Mouse (Mus musculus): ENCODE results near the gene Tesk1. TPM values are rescaled to one million over a fixed set of nuclear protein-coding genes. Genes with fewer than 3 reads are reported as not detected.

Gene Tesk1
- polyA plus RNA-seq, 1 experiment from 2014 or later = 3.5 TPM

DNA sequence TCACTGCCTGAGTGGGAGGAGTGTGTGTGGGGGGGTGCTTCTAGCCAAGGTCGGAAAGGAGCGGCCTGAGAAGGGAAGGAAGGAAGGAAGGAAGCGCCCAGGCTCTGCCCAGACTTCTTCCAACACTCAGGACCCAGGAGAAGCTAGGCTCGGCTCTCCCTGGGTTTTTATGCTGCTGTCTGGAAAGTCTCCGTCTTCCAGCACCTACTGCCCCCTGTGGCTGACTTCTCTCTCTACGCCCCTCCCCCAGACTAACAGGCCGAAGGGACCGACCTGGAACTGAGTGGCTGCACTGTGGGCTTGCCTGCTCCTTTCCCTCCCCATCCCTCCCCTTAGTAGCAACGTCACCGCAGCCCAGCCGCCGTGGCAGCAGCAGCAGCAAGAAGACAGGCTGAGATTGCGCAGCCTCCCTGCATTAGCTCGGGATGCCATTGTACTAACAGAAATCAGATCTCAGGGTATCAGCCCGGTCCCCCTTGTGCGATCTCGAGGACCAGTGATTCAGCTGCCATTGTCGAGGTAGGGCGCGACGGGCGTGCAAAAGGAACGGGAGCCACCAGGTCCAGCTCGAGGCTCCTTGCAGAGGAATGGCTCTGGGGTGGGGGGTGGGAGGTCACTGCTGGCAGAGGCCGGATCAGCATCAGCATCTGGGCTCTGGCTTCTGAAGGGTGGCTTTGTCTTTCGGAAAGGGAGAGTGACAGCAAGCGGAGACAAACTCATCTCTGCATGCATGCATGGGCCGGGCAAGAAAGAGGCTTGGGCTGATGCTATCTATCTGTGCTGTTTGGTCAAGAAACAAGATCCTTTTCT, 35.4 kb upstream of the Tesk1 start:
- no peaks in the 10 kb centered on the region for H3K9me3 ChIP-seq

DNA sequence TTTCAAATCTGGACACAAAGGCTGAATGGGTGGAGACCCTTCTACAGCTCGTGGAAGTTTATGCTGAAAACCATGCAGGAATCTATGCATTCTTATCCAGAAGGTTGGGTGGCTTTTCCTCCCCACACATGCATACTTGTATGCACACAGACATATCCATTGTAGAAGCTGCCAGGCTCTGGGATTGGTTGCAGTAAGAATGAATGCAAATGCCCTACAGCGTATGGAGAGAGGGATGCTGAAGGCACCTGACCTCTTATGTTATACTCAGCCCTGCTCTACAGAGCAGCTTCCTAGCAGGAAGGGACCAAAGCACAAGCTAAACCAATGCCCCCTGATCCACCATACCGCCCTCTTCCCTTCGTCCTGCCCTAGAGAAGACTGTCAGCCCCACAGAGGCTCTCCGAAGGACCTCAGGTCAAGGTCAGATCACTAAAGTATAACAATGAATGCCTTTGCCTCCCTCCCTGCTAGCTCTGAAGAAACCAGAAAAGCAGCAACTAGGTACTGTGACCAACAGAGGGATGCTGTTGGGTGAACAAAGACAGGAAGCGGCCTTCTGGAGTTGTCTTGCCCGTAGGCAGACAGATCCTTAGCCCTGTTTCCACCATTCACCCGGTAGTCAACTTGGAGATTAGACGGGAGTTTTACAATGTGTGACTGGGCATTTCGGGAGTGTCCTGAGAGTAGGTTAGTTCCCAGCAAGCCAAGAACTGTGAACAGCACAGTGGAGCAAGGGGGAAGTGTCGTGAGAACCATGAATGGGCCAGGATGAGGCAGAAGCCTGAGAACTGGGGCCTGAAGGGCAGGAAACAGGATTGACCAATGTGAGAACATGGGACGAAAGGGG, 34.4 kb upstream of the Tesk1 start:
- Histone ChIP-seq H3K36me3 (replicated peaks) (no peaks in the 10 kb centered on the region), H3K4me3 (peak overlapping the region; percentile 60), H3K4me1 (peaks cover 29% of the 10 kb centered on the region), H3K9me3 (no peaks in the 10 kb centered on the region), H3K27ac (peak overlapping the region; percentile 87), H3K27me3 (ENCODE audit: poor library complexity, severe bottlenecking) (no peaks in the 10 kb centered on the region; the same call in 1 of the 2 replicates)
- no peak for DNase-seq (ENCODE audit: extremely low spot score, low spot score)
- WGBS = 72% methylated on average over 12 of the region's 12 CpGs

More for the DNA sequence above, 35.4 kb upstream of the Tesk1 start:
- peak; percentile 78 for DNase-seq (ENCODE audit: extremely low spot score, low spot score)
- Histone ChIP-seq H3K27ac (peak overlapping the region; percentile 87), H3K36me3 (replicated peaks) (no peaks in the 10 kb centered on the region), H3K4me1 (peaks cover 32% of the 10 kb centered on the region), H3K4me3 (peak overlapping the region; percentile 60), H3K27me3 (ENCODE audit: poor library complexity, severe bottlenecking) (no peaks in the 10 kb centered on the region; the same call in 1 of the 2 replicates)
- 1% methylated on average over 28 of the region's 28 CpGs for WGBS

DNA sequence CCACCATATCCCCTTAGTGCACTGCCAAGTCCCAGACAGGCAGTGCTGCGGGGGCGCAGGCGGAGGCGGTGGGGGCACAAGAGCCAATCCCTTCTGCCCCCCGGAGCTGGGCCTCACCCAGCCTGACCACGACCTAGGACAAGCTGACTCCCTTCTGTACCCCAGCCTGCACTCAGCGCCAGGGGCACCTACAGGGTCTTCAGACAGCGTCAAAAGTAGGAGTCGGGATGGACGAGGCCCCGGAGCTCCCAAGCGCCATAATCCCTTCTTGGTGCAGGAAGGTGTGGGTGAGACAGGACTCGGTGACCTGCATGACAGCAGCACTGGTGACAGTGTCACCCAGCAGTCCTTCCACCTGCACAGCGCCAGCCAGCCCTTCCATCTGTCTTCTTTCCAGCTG, 27.0 kb upstream of the Tesk1 start:
- no peak overlapping the region for H3K4me3 ChIP-seq
- WGBS = 87% methylated on average over 14 of the region's 14 CpGs
- H3K36me3 ChIP-seq (replicated peaks) = peaks cover 27% of the 10 kb centered on the region
- H3K27me3 ChIP-seq (ENCODE audit: poor library complexity, severe bottlenecking) = no peaks in the 10 kb centered on the region
- H3K27ac ChIP-seq = no peak overlapping the region
- no peak for DNase-seq (ENCODE audit: extremely low spot score, low spot score)
- no peaks in the 10 kb centered on the region for H3K9me3 ChIP-seq
- peaks cover 15% of the 10 kb centered on the region; the same call in 1 of the 2 replicates for H3K4me1 ChIP-seq

DNA sequence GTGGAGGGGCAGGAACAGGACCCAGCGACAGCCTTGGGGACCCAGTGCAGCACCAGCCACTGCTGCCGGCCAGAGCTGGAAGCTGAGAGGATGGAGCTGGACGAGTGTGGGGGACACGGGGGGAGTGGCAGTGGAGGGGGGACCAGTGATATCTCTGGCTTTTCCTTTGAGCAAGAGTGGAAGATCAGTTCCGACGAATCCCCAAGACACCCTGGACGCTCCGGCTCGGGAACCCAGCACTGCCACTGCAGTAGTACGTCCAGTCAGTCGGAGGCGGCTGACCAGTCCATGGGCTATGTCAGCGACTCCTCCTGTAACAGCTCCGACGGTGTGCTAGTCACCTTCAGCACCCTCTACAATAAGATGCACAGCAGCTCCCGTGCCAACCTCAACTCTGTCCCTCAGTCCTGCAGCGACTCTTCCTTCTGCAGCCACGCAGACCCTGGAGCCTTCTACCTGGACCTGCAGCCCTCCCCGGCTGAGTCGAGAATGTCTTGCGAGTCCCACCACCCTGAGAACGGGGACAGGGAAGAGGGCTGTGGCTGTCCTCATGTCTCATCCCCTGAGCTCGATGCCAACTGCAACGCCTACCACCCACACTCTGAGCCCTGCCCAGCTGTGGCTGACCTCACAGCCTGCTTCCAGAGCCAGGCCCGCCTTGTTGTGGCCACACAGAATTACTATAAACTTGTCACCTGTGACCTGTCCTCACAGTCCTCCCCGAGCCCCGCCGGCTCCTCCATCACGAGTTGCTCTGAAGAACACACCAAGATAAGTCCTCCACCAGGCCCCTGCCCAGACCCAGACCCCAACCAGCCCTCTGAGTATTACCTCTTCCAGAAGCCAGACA, 26.3 kb upstream of the Tesk1 start:
- Histone ChIP-seq H3K4me3 (no peak overlapping the region), H3K36me3 (replicated peaks) (peaks cover 27% of the 10 kb centered on the region), H3K4me1 (peaks cover 16% of the 10 kb centered on the region; the same call in 1 of the 2 replicates), H3K9me3 (no peaks in the 10 kb centered on the region), H3K27me3 (ENCODE audit: poor library complexity, severe bottlenecking) (no peaks in the 10 kb centered on the region), H3K27ac (no peak overlapping the region)
- no peak for DNase-seq (ENCODE audit: extremely low spot score, low spot score)
- WGBS = 93% methylated on average over 29 of the region's 29 CpGs

DNA sequence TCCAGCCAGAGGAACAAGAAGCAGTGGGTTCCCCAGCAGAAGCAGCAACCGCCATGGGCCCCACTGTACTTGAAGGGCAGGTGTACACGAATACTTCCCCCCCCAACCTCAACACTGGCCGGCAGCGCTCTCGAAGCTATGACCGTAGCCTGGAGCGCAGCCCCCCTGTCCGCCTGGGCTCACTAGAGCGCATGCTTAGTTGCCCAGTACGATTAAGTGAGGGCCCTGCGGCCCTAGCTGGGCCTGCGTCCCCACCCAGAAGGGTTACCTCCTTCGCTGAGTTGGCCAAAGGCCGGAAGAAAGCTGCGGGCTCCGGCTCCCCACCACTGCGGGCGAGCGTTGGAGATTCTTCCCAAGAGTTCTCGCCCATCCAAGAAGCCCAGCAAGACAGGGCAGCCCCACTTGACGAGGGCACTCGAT, 25.7 kb upstream of the Tesk1 start:
- H3K9me3 ChIP-seq = no peaks in the 10 kb centered on the region
- no peak for DNase-seq (ENCODE audit: extremely low spot score, low spot score)
- H3K27me3 ChIP-seq (ENCODE audit: poor library complexity, severe bottlenecking) = no peaks in the 10 kb centered on the region
- no peak overlapping the region for H3K4me3 ChIP-seq
- peak overlapping the region; percentile 1; the same call in 1 of the 2 replicates for H3K27ac ChIP-seq
- peaks cover 27% of the 10 kb centered on the region for H3K36me3 ChIP-seq (replicated peaks)
- peaks cover 16% of the 10 kb centered on the region; the same call in 1 of the 2 replicates for H3K4me1 ChIP-seq
- 94% methylated on average over 22 of the region's 22 CpGs for WGBS

DNA sequence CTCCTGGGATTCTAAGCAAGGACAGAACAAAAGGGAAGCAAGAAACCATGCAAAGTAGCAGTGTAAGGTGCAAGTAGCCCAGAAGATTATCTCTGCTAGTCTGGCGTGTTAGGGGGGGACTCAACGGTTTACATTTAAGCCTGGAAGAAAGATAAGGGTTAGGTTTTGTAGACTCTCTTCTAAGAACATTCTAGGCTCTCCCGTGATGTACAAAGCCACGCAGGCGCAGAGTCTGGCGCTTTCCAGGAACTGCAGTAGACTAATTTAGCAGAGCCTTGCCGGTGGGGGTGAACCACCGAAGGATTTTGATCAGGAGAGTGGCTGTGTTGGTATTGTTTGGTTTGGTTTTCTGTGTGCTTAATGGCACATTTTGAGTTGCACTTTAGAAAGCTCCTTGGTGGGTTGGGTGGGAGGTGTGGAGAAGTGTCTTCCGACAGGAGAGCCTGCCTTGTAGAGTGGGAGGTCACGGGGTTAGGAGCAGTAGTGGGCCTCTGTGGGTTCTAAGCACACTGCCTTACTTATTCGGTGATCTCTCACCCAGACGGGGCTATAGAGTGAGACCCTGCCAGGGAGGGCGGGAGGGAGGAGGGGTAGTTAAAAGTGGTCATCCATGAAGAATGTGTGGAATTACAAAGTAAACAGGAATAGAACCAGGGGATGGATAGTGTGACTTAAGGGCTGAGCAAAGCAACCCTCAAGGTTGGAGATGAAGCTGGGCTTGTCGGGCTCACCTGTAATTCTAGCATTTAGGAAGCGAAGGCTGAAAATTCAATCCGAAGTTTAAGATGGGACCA, 24.3 kb upstream of the Tesk1 start:
- Histone ChIP-seq H3K36me3 (replicated peaks) (peaks cover 40% of the 10 kb centered on the region), H3K4me1 (peaks cover 22% of the 10 kb centered on the region; the same call in 1 of the 2 replicates), H3K9me3 (no peaks in the 10 kb centered on the region), H3K27ac (no peak overlapping the region), H3K4me3 (no peak overlapping the region), H3K27me3 (ENCODE audit: poor library complexity, severe bottlenecking) (peaks cover 11% of the 10 kb centered on the region)
- 85% methylated on average over 16 of the region's 16 CpGs for WGBS
- DNase-seq (ENCODE audit: extremely low spot score, low spot score) = no peak

DNA sequence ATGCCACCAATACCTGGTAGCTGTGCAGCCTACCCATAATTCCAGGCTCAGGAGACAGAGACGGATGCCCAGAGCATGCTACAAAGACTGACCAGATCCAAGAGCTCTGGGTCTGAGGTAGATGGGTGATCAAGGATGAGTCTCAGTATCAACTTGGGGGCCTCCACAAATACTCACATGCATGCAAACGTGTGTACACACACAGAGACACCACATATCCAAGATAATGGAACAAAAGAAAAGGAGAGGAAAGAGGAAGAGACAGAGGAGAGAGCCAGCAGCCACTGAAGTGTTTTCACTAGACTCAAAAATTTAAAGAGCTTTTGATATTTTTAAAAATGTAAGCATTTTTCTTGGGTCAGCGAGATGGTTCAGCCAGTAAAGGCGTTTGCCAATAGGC, 23.3 kb upstream of the Tesk1 start:
- peaks cover 21% of the 10 kb centered on the region for H3K27me3 ChIP-seq (ENCODE audit: poor library complexity, severe bottlenecking)
- no peaks in the 10 kb centered on the region for H3K9me3 ChIP-seq
- no peak overlapping the region for H3K27ac ChIP-seq
- 83% methylated on average over 4 of the region's 4 CpGs for WGBS
- H3K4me3 ChIP-seq = no peak overlapping the region
- peaks cover 50% of the 10 kb centered on the region for H3K36me3 ChIP-seq (replicated peaks)
- peaks cover 22% of the 10 kb centered on the region; the same call in 1 of the 2 replicates for H3K4me1 ChIP-seq
- DNase-seq (ENCODE audit: extremely low spot score, low spot score) = no peak

DNA sequence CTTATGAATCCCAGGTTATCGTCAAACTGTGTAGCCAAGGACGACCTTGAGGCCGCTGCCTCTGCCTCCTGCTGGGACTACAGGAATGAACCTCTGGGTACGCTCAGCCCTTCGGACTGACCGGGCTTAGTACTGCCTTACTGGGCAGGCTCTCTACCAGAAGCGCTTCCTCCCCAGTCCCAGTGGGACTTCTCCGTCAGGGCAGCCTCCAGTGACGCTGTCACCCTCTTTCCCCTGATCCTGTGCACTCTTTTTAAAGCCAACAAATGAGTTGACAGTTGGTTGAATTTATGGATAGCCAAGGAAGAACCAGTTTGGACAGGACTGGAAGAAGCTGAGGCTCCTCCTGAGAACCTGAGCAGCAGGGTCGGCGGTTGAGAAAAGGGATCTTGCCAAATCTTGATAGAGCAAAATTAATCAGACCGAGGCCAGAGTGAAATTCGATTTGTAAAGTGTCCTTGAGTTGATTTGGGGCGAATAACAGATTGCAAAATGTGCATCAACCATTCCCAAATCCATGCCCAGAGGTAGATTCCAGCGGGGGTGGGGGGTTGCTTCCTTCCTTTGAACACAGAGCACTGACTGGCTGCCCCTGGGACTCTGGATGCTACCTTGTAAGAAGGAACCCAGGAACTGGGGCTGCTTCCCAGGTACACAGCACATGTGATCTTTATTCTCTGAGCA, 22.6 kb upstream of the Tesk1 start:
- H3K4me1 ChIP-seq = peaks cover 22% of the 10 kb centered on the region; the same call in 1 of the 2 replicates
- WGBS = 63% methylated on average over 15 of the region's 15 CpGs

DNA sequence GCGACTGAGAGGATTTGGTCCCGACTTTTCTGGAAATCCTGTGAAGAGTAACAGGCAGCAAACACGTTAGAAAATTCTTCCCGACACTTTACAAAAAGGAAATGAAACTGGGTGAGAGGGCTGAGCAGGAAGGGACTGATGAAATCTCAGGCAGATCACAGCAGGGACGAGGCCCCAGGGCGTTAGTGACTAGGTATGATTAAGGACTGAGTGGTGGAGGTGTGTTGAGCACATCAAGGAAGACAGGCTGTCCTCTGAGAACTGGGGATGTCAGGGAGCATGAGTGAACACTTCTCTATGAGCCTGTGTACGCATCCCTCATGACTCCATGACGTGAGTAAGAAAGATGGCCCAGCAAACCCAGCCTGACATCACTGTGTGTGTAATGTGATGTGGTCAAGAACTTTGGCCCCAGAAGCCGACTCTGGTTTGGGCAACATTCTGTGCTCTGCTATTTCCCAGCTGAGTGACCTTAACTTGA, 21.9 kb upstream of the Tesk1 start:
- Histone ChIP-seq H3K36me3 (replicated peaks) (peaks cover 60% of the 10 kb centered on the region), H3K4me1 (peaks cover 22% of the 10 kb centered on the region; the same call in 1 of the 2 replicates), H3K27ac (no peak overlapping the region), H3K9me3 (no peaks in the 10 kb centered on the region), H3K27me3 (ENCODE audit: poor library complexity, severe bottlenecking) (peaks cover 35% of the 10 kb centered on the region), H3K4me3 (no peak overlapping the region)
- no peak for DNase-seq (ENCODE audit: extremely low spot score, low spot score)
- 75% methylated on average over 9 of the region's 9 CpGs for WGBS

More for the DNA sequence above, 22.6 kb upstream of the Tesk1 start:
- H3K36me3 ChIP-seq (replicated peaks) = peaks cover 56% of the 10 kb centered on the region
- no peaks in the 10 kb centered on the region for H3K9me3 ChIP-seq
- H3K4me3 ChIP-seq = no peak overlapping the region
- no peak for DNase-seq (ENCODE audit: extremely low spot score, low spot score)
- H3K27ac ChIP-seq = no peak overlapping the region
- H3K27me3 ChIP-seq (ENCODE audit: poor library complexity, severe bottlenecking) = peaks cover 27% of the 10 kb centered on the region

DNA sequence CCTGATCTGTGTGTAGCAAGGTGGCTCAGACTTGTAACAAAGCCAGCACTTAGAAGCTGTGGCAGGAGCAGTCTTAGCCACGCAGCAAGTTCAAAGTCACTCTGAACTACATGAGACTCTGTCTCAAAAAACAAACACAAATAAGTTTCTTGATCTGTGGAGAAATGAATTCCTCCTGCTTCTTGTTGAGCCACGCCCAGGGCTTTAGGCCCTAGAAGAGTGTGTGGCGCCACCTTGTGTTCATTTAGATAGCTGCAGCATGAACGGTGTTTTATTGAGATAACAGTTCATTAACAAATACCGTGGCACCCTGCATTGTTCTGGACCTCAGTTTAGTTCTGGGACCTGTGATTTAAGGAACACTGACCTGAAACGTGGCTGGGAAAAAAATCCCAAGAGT, 21.4 kb upstream of the Tesk1 start:
- H3K9me3 ChIP-seq = no peaks in the 10 kb centered on the region
- 8% methylated on average over 6 of the region's 6 CpGs for WGBS
- peak; percentile 74 for DNase-seq (ENCODE audit: extremely low spot score, low spot score)
- H3K27ac ChIP-seq = no peak overlapping the region
- H3K27me3 ChIP-seq (ENCODE audit: poor library complexity, severe bottlenecking) = peaks cover 39% of the 10 kb centered on the region
- H3K4me3 ChIP-seq = no peak overlapping the region
- H3K4me1 ChIP-seq = peaks cover 26% of the 10 kb centered on the region
- H3K36me3 ChIP-seq (replicated peaks) = peaks cover 60% of the 10 kb centered on the region

DNA sequence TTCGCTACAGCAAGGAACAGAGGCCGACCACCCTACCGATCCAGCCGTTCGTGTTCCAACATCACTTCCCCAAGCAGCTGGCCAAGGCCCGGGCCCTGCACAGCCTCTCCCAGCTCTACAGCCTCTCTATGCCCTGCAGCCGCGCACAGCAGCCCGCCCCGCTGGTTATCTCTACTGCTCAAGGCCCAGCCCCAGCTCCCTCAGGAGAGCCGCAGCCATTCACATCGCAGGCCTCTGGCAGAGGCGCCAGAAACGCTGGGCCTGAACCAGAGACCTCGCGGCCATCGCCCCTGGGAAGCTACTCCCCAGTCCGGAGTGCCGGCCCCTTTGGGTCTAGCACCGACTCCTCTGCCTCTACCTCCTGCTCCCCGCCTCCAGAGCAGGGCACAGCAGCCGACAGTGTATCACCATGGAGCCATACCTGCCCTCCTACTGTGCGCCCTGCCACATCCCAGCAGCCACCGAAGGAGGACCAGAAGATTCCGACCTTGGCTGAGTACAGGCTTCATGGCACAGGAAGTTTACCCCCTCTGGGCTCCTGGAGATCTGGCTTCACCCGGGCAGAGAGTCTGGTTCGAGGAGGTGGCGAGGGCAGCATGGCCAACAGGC, 20.0 kb upstream of the Tesk1 start:
- H3K27ac ChIP-seq = no peak overlapping the region
- H3K27me3 ChIP-seq (ENCODE audit: poor library complexity, severe bottlenecking) = peaks cover 54% of the 10 kb centered on the region
- H3K4me3 ChIP-seq = no peak overlapping the region
- H3K9me3 ChIP-seq = no peaks in the 10 kb centered on the region
- DNase-seq (ENCODE audit: extremely low spot score, low spot score) = no peak
- H3K36me3 ChIP-seq (replicated peaks) = peaks cover 53% of the 10 kb centered on the region
- peaks cover 41% of the 10 kb centered on the region for H3K4me1 ChIP-seq
- 77% methylated on average over 28 of the region's 28 CpGs for WGBS

Data from forebrain, embryonic 10.5 days (tissue).